Mouse (Mus musculus) left cerebral cortex, postnatal 4 days (tissue): Measurements from ENCODE around the gene Tardbp. TPM values are rescaled to one million over a fixed set of nuclear protein-coding genes. Genes with fewer than 3 reads are reported as not detected.

ENCODE experiments used
- DNase-seq: peaks from one replicate; pipeline ENCODE4 v3.0.0-alpha.2; 2022
- intact Hi-C: fragments of 180-260 bp; cut with DNase I; formaldehyde crosslinking; loops from one replicate; pipeline ENCODE4 v1.15.1; 2025
- total RNA-seq, 2 experiments: library from RNA; stranded (reverse); gene quantifications; 2 replicates each; pipeline ENCODE4 v1.2.3; 2021

Gene Tardbp
- total RNA-seq = 100 to 1,000 TPM; 263 to 324 TPM

- DNase-seq = peak; percentile 99
- intact Hi-C loops = no loop called here
Measured at GRCm38 (mm10) chr4:148626623-148627185, at the start of gene Tardbp. Gene Tardbp, minus strand, starts transcription at chr4:148627019.

DNA sequence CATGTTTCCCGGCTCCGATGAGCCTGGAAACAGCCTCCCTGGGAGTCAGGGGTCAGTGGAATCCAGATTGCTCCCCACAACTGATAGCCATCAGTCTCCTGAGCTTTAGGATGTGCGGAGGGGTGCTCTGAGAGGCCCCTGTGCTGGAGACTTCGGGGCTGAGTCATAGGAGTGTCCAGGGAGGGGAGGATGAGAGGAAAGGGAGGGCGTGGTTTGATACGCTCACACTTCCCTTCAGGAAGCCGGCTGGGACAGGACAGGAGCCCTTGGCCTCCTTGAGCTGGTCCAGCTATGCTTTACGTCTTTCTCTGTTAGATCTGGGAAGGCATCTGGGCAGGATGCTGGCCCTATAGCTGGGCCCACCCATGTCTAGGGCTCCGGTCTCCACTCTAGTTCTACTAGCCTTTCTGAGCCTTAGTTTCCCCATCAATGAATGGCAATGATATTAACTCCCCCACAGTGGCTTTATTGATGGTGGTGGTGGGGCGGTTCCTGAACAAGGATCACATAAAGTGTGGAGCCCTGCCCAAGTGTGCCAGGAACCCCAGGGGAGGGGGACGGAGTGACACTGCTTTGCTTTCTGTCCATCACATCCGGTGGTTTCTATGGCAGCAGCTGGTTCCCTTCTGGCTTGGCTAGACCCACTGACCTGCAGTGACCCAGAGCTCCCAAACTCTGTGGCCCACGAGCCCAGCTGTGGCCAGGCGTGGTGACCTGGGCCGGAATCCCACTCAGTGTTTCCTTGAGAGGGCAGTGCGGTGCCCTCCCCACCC, 49.6 kb upstream of the Tardbp start:
- intact Hi-C loops = no loop called here
- peak; percentile 29 for DNase-seq

DNA sequence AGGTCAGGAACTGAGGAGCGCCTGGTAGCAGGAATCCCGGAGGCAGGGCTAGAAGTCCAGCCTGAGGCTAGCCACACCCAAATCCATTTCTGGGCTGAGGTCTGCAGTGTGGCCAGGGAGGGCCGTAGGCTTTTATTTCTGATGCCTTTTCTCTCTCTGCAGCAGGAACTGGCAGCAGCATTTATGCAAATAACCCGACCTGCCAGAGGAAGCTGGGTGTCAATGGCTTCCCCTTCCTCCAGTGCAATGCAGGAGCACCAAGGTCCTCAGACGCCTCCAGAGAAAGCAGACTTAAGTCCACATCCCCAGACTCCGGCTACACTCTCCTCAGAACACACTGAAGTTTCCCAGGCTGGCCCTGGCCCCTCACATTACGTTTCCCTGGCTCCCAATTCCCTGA, 48.2 kb upstream of the Tardbp start:
- no peak for DNase-seq

GRCm38 (mm10) chr4:148671230-148671947, 44.6 kb upstream of the Tardbp start:
- DNase-seq = no peak
- intact Hi-C loops = no loop called here

More for the DNA sequence above, 48.2 kb upstream of the Tardbp start:
- intact Hi-C loops = no loop called here

- DNase-seq = no peak
- intact Hi-C loops = no loop called here
Measured at GRCm38 (mm10) chr4:148667006-148667755, 40.4 kb upstream of the Tardbp start.

DNA sequence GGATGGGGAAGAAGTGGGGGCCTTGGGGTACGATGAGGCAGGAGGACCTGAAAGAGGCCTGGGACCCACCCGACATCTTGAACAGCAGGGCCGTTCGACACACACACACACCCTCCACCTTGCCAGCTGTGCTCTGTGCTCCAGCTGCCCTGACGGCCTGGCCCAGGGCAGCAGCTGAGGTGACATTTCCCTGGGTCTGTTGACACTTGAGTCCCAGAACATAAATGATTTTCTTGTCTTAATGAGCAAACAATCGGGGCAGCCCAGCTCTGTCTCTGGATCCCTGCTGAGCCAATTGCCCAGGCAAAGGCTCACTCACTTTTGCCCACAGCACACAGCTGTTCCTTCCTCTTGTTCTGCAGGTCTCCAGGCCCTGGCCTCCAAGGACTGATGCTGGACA, 37.2 kb upstream of the Tardbp start:
- intact Hi-C loops = no loop called here
- no peak for DNase-seq

DNA sequence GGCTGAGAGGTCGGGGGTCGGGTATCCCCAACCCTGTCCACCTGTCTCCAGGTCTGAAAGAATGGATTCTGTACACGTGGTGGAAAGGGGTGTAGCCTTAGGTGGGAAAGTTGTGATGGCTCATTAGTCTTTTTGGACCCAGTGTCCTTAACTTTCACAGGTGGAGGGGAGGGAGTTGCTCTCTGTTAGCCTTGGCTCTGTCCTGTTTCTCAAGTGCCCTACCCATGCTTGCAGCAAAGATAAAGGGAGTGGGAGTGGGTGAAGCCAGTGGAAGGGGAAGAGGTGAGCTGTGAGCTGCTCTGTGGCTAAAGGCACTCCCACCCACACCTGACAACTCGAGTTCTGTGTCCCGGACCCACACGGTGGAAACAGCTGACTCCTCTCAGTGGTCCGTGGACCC, 36.5 kb upstream of the Tardbp start:
- no peak for DNase-seq
- intact Hi-C loops = no loop called here

- intact Hi-C loops = no loop called here
- DNase-seq = peak; percentile 78
Measured at GRCm38 (mm10) chr4:148662168-148662965, 35.5 kb upstream of the Tardbp start.

DNA sequence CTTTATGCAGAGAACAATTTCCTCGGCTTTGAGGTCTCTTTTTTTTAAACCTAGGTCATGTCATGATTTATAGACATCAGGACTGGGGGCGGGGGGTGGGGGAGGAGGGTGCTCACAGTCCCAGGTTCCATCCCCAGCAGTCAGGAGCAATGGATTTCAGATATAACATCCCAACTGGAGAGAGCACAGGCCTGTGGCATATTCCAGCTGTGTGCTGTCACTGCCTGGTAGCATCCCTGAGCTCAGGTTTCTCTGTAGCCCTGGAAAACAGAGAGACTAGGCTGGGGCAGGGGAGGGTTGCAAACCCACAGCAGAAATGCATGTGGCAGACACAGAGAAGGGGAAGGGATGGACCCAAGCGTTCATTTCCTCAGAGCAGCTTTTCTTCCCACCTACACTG, 33.4 kb upstream of the Tardbp start:
- intact Hi-C loops = no loop called here
- DNase-seq = no peak

GRCm38 (mm10) chr4:148657776-148658175, 31.0 kb upstream of the Tardbp start:
- intact Hi-C loops = no loop called here
- no peak for DNase-seq

DNA sequence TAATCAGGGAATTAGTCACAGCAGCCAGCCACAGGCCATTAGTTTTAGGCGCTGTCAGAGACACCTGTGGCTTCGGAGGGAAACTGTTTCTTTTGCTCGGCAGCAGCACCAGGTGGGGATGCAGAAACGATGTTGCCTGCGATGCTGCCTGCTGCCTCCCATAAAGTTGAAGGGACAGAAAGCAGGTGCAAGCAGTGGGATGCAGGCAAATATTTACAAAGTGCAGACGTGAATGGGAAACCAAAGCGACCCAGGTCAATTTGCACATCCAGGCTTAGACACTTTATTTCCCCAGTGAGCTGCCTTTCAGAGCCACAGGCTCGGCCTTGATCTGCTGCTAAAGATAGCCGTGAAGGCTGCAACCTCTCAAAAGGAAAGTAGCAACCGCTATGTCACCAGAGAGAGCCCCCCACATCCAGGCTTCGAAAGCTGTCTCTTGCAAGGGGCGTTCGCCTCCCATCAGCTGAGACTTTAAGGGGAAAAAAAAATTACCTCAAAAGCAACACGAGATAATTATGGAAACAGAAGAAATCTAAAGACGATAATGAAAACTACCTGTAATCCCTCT, 30.0 kb upstream of the Tardbp start:
- no peak for DNase-seq
- intact Hi-C loops = no loop called here

DNA sequence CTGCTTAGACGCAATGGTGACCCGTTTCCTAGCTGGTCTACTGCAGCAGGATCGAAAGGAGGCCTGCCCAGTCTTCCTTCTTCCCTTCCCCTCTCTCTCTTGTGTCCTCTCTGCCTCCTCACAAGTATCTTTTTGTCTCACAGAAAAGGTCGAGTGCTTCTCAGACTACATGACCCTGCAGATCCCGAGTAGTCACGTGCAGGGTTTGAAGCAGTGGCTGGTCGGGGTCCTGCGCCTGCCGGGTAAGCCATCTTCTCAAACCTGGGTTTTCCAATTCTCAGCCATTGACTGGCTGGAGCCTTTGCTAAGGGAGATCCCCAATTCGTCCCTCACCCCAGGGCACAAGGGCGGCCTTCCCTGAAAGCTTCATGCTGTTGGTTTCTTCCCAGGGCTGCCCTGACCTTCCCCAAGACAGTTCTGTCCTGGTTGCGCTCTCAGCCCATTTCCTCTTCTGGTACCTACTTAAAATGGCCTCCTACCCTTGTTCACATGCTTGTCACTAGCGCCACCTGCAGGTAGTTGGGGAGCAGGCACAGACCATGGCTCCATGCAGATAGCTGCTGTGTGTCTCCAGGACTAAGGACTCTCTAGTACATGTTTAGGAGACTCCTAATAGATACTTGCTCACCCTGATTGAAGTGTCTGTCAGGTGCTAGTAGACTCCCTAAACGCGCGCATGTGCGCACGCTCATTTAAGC, 28.0 kb upstream of the Tardbp start:
- intact Hi-C loops = no loop called here
- DNase-seq = peak; percentile 38

DNA sequence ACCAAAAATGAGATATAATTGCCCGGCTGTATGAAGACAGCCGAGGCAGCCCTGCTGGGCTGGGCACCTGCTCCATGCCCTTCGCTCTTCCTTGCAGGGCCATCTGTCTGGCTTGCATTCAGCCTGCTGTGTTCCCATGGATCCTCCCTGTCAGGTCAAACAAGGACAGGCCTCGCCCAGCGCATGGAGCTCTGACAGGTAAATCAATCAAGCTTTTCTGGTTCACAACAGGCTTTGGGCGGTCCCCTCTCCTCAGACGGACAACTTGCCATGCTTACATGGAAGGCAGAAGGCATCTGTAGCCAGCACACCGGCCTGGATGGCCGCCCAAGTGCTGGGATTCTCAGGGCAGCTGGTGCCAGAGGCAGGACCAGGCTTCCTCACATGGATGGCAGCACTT, 24.2 kb upstream of the Tardbp start:
- DNase-seq = peak; percentile 75
- intact Hi-C loops = no loop called here

DNA sequence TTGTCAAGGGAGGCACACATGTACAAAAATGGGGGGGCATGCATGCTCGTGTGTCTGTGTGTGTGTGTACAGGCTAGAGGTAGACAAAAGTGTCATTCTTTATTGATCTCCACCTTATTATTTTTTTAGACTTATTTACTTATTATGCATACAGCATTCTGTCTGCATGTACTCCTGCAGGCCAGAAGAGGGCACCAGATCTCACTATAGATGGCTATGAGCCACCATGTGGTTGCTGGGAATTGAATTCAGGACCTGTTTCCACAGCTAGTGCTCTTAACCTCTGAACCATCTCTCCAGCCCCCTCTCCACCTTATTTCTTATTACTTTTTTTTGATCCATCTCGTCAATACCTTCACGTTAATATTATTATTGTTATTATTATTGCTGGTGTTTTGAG, 22.5 kb upstream of the Tardbp start:
- DNase-seq = no peak
- intact Hi-C loops = no loop called here

GRCm38 (mm10) chr4:148646616-148647015, 19.8 kb upstream of the Tardbp start:
- DNase-seq = peak; percentile 59
- intact Hi-C loops = no loop called here

GRCm38 (mm10) chr4:148644926-148645325, 18.1 kb upstream of the Tardbp start:
- intact Hi-C loops = no loop called here
- DNase-seq = no peak

- DNase-seq = peak; percentile 69
- intact Hi-C loops = no loop called here
Measured at GRCm38 (mm10) chr4:148644157-148644511, 17.3 kb upstream of the Tardbp start.

DNA sequence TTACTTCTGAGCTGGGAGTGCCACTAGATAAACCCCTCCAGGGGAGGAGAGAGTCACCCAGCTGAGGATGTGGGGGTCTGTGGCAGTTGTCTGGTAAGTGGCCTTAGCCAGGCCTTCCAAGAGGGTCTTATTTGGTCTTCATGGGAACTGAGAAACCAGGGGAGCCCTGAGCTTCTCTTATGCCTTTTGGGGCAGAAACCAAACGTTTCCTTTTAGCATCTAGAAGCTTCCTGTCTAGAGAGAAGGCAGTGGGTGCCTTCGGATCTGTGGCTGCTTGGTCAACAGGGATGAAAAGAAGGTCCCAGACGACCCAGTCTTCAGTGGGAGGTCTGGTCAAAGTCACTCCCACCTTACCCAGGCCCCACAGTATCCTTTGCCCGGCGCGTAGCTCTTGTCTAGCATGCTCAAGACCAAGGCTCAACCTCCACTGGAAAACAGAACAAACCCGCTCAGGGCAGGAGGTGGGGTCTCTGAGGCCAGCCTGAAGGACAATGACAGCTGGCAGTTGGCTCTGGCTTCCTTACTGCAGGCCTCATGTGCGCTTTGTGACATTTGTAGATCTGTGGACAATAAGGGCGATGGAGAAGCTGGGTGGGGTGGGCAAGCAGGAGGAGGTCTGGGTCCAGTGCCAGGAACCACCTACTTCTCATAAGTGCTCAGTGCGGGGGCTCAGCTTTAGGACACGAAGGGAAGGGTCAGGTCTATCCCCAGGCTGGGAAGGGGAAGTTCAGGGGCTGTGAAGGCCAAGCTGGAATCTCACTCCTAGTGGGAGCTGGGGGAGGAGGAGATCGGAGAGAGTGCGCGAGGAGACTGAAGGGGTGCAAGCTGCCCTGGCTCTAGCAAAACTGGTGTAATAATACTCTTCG, 16.7 kb upstream of the Tardbp start, which contains the start of gene Gm572:
Gene Gm572 (plus strand): TSS at position 27 of the 866 bp plus-strand sequence.
- intact Hi-C loops = no loop called here
- DNase-seq = peak; percentile 20
